Mouse (Mus musculus) MEL (cell line): ENCODE measurements around the gene Srsf1. TPM values are rescaled to one million over a fixed set of nuclear protein-coding genes. Genes with fewer than 3 reads are reported as not detected.
"Not testable (repeated sequence)": the region's sequence is repeated elsewhere in the genome, so short reads cannot be mapped to it uniquely, and the experiment has no call there.

Experiments used
- DNase-seq: peaks from one replicate; pipeline ENCODE4 v3.0.0; 2011; ENCODE audit warnings: low read depth, low spot score
- H3K27ac ChIP-seq: 2 replicates; pipeline ENCODE4 v1.5.1; 2012; ENCODE audit warnings: low read depth, mild to moderate bottlenecking, control low read depth, low read length, moderate library complexity; ENCODE audit not compliant: control insufficient read depth
- H3K27me3 ChIP-seq, 2 experiments: fragments of 150-350 bp in 1 of 2; sonication (generic) in 1 of 2; 2 replicates each; pipeline ENCODE4 v1.6.1; 2012; ENCODE audit warnings: low read length in 2 of 2, mild to moderate bottlenecking in 2 of 2, improper control_type of control experiment in 1 of 2, moderate library complexity in 1 of 2; ENCODE audit not compliant: insufficient read depth in 2 of 2, control insufficient read depth in 1 of 2
- H3K36me3 ChIP-seq, 2 experiments: 2 replicates each; pipeline ENCODE4 v1.6.1; 2012 to 2014; ENCODE audit warnings: low read length in 2 of 2, improper control_type of control experiment in 1 of 2, inconsistent platforms in 1 of 2, mild to moderate bottlenecking in 1 of 2; ENCODE audit not compliant: insufficient read depth in 2 of 2, control insufficient read depth in 1 of 2
- H3K4me1 ChIP-seq, 2 experiments: fragments of 150-350 bp in 1 of 2; sonication (generic) in 1 of 2; 2 replicates each; pipeline ENCODE4 v1.6.1; 2012; ENCODE audit warnings: low read length in 2 of 2, improper control_type of control experiment in 1 of 2, mild to moderate bottlenecking in 1 of 2; ENCODE audit not compliant: insufficient read depth in 2 of 2, control insufficient read depth in 1 of 2
- H3K4me3 ChIP-seq, 2 experiments: fragments of 150-350 bp in 1 of 2; sonication (generic) in 1 of 2; 2 replicates each; pipeline ENCODE4 v1.5.1; 2012; ENCODE audit warnings: low read depth in 2 of 2, low read length in 2 of 2, mild to moderate bottlenecking in 2 of 2, moderate library complexity in 2 of 2, control low read depth in 1 of 2, improper control_type of control experiment in 1 of 2; ENCODE audit not compliant: control insufficient read depth in 1 of 2, insufficient read depth in 1 of 2
- H3K79me2 ChIP-seq: 2 replicates; pipeline ENCODE4 v1.6.1; 2012; ENCODE audit warnings: mild to moderate bottlenecking, low read length, moderate library complexity; ENCODE audit not compliant: control insufficient read depth, poor library complexity, insufficient read depth
- H3K9ac ChIP-seq: 2 replicates; pipeline ENCODE4 v1.6.1; 2012; ENCODE audit warnings: low read depth, mild to moderate bottlenecking, control low read depth, low read length, moderate library complexity; ENCODE audit not compliant: control insufficient read depth, poor library complexity, severe bottlenecking
- H3K9me3 ChIP-seq: fragments of 150-350 bp; sonication (generic); replicated peaks from 2 replicates; pipeline ENCODE4 v1.6.1; 2012; ENCODE audit warnings: mild to moderate bottlenecking, low read length, improper control_type of control experiment, moderate library complexity; ENCODE audit not compliant: insufficient read depth
- BHLHE40 ChIP-seq: IDR thresholded peaks from 2 replicates; pipeline ENCODE4 v1.6.1; 2012; ENCODE audit warnings: low read depth, mild to moderate bottlenecking, inconsistent platforms, low read length, improper control_type of control experiment, borderline replicate concordance
- CHD1 ChIP-seq: IDR thresholded peaks from 2 replicates; pipeline ENCODE4 v1.6.1; 2012; ENCODE audit warnings: low read depth, mild to moderate bottlenecking, inconsistent platforms, low read length, improper control_type of control experiment
- CHD2 ChIP-seq: IDR thresholded peaks from 2 replicates; pipeline ENCODE4 v1.6.1; 2011; ENCODE audit warnings: low read length, improper control_type of control experiment
- CTCF ChIP-seq, 3 experiments: IDR thresholded peaks in 2 of 3; conservative IDR thresholded peaks in 1 of 3; 2 replicates each; pipeline ENCODE4 v1.5.1; 2011 to 2012; ENCODE audit warnings: low read length in 3 of 3, low read depth in 2 of 3, mild to moderate bottlenecking in 2 of 3, improper control_type of control experiment in 1 of 3, inconsistent platforms in 1 of 3, mixed read lengths in 1 of 3, moderate library complexity in 1 of 3; ENCODE audit not compliant: control insufficient read depth in 1 of 3, insufficient read depth in 1 of 3, poor library complexity in 1 of 3, severe bottlenecking in 1 of 3
- E2F4 ChIP-seq: IDR thresholded peaks from 2 replicates; pipeline ENCODE4 v1.6.1; 2011; ENCODE audit warnings: low read depth, low read length, improper control_type of control experiment, borderline replicate concordance
- ELF1 ChIP-seq: IDR thresholded peaks from 2 replicates; pipeline ENCODE4 v1.6.1; 2014; ENCODE audit warnings: low read depth, mild to moderate bottlenecking, inconsistent platforms, low read length, improper control_type of control experiment, moderate library complexity
- EP300 ChIP-seq, 2 experiments: IDR thresholded peaks; 2 replicates each; pipeline ENCODE4 v1.6.1; 2011; ENCODE audit warnings: improper control_type of control experiment in 2 of 2, low read length in 2 of 2, low read depth in 1 of 2, mild to moderate bottlenecking in 1 of 2
- ETS1 ChIP-seq: IDR thresholded peaks from 2 replicates; pipeline ENCODE4 v1.6.1; 2012; ENCODE audit warnings: low read depth, mild to moderate bottlenecking, inconsistent platforms, low read length, improper control_type of control experiment, moderate library complexity
- GATA1 ChIP-seq: IDR thresholded peaks from 2 replicates; pipeline ENCODE4 v1.6.1; 2011; ENCODE audit warnings: low read depth, low read length, improper control_type of control experiment
- JUND ChIP-seq: IDR thresholded peaks from 2 replicates; pipeline ENCODE4 v1.6.1; 2011; ENCODE audit warnings: low read depth, mild to moderate bottlenecking, improper control_type of control experiment, low read length
- MAFK ChIP-seq: IDR thresholded peaks from 2 replicates; pipeline ENCODE4 v1.6.1; 2011; ENCODE audit warnings: low read depth, mild to moderate bottlenecking, low read length, improper control_type of control experiment, borderline replicate concordance
- MAX ChIP-seq: IDR thresholded peaks from 2 replicates; pipeline ENCODE4 v1.6.1; 2011; ENCODE audit warnings: low read length, improper control_type of control experiment
- MAZ ChIP-seq: IDR thresholded peaks from 2 replicates; pipeline ENCODE4 v1.6.1; 2012; ENCODE audit warnings: low read depth, mild to moderate bottlenecking, inconsistent platforms, low read length, improper control_type of control experiment
- MEF2A ChIP-seq: IDR thresholded peaks from 2 replicates; pipeline ENCODE4 v1.6.1; 2014; ENCODE audit warnings: low read depth, mild to moderate bottlenecking, inconsistent platforms, low read length, improper control_type of control experiment; ENCODE audit not compliant: poor library complexity, insufficient replicate concordance, severe bottlenecking; ENCODE audit errors: extremely low read depth
- MXI1 ChIP-seq: IDR thresholded peaks from 2 replicates; pipeline ENCODE4 v1.6.1; 2011; ENCODE audit warnings: mild to moderate bottlenecking, low read depth, low read length, improper control_type of control experiment
- MYC ChIP-seq: IDR thresholded peaks from 2 replicates; pipeline ENCODE4 v1.6.1; 2011; ENCODE audit warnings: low read depth, mild to moderate bottlenecking, low read length, improper control_type of control experiment, moderate library complexity
- NELFE ChIP-seq: IDR thresholded peaks from 2 replicates; pipeline ENCODE4 v1.6.1; 2011; ENCODE audit warnings: low read depth, low read length, improper control_type of control experiment
- POLR2A ChIP-seq, 2 experiments: IDR thresholded peaks; 2 replicates each; pipeline ENCODE4 v1.6.1; 2011 to 2012; ENCODE audit warnings: low read length in 2 of 2, mild to moderate bottlenecking in 2 of 2, control low read depth in 1 of 2, improper control_type of control experiment in 1 of 2, low read depth in 1 of 2, moderate library complexity in 1 of 2; ENCODE audit not compliant: control insufficient read depth in 1 of 2, insufficient read depth in 1 of 2, poor library complexity in 1 of 2
- POLR2AphosphoS2 ChIP-seq: IDR thresholded peaks from 2 replicates; pipeline ENCODE4 v1.6.1; 2011; ENCODE audit warnings: low read length, improper control_type of control experiment
- POLR2AphosphoS5 ChIP-seq: IDR thresholded peaks from 2 replicates; pipeline ENCODE4 v1.6.1; 2012; ENCODE audit warnings: low read depth, borderline replicate concordance, mild to moderate bottlenecking, inconsistent platforms, low read length, moderate library complexity, mixed read lengths
- RAD21 ChIP-seq: IDR thresholded peaks from 2 replicates; pipeline ENCODE4 v1.6.1; 2011; ENCODE audit warnings: mild to moderate bottlenecking, low read depth, low read length, improper control_type of control experiment
- RCOR1 ChIP-seq: IDR thresholded peaks from 2 replicates; pipeline ENCODE4 v1.6.1; 2012; ENCODE audit warnings: low read depth, mild to moderate bottlenecking, inconsistent platforms, low read length, improper control_type of control experiment
- SIN3A ChIP-seq: IDR thresholded peaks from 2 replicates; pipeline ENCODE4 v1.6.1; 2012; ENCODE audit warnings: low read length, improper control_type of control experiment, inconsistent platforms
- SMC3 ChIP-seq: IDR thresholded peaks from 2 replicates; pipeline ENCODE4 v1.6.1; 2011; ENCODE audit warnings: low read depth, low read length, improper control_type of control experiment
- TAL1 ChIP-seq: IDR thresholded peaks from 2 replicates; pipeline ENCODE4 v1.6.1; 2012; ENCODE audit warnings: mild to moderate bottlenecking, inconsistent platforms, low read length, moderate library complexity, mixed read lengths
- TBP ChIP-seq: IDR thresholded peaks from 2 replicates; pipeline ENCODE4 v1.8.0; 2011; ENCODE audit warnings: low read depth, low read length, improper control_type of control experiment
- TCF12 ChIP-seq: IDR thresholded peaks from 2 replicates; pipeline ENCODE4 v1.6.1; 2014; ENCODE audit warnings: low read depth, mild to moderate bottlenecking, inconsistent platforms, low read length, improper control_type of control experiment, moderate library complexity
- USF1 ChIP-seq: IDR thresholded peaks from 2 replicates; pipeline ENCODE4 v1.6.1; 2014; ENCODE audit warnings: low read depth, mild to moderate bottlenecking, inconsistent platforms, low read length, improper control_type of control experiment, moderate library complexity
- ZC3H11A ChIP-seq: IDR thresholded peaks from 2 replicates; pipeline ENCODE4 v1.6.1; 2012; ENCODE audit warnings: low read depth, mild to moderate bottlenecking, inconsistent platforms, low read length, improper control_type of control experiment
- ZKSCAN1 ChIP-seq: IDR thresholded peaks from 2 replicates; pipeline ENCODE4 v1.6.1; 2012; ENCODE audit warnings: low read depth, mild to moderate bottlenecking, inconsistent platforms, low read length, improper control_type of control experiment, moderate library complexity
- ZMIZ1 ChIP-seq: IDR thresholded peaks from 2 replicates; pipeline ENCODE4 v1.6.1; 2012; ENCODE audit warnings: low read depth, mild to moderate bottlenecking, inconsistent platforms, low read length, improper control_type of control experiment, moderate library complexity
- ZNF384 ChIP-seq: IDR thresholded peaks from 2 replicates; pipeline ENCODE4 v1.6.1; 2012; ENCODE audit warnings: low read depth, mild to moderate bottlenecking, inconsistent platforms, low read length, improper control_type of control experiment
- polyA plus RNA-seq, 2 experiments: library from polyadenylated mRNA; stranded (reverse) in 1 of 2; unstranded in 1 of 2; fragments of >175 nt in 1 of 2; fragments of >200 nt in 1 of 2; gene quantifications; 2 replicates each; pipeline versions ENCODE4 v1.2.1 to v1.2.4; 2012; ENCODE audit warnings: low replicate concordance in 2 of 2, low read depth in 1 of 2; ENCODE audit not compliant: insufficient read length in 2 of 2, insufficient read depth in 1 of 2, missing spikeins in 1 of 2
- total RNA-seq: library from RNA; depleted of rRNA; stranded (reverse); fragments of 300-350 nt; gene quantifications from 2 replicates; pipeline ENCODE4 v1.2.3, GENCODE M21; 2012

Gene Srsf1
- total and polyA plus RNA-seq, 3 experiments: 421 to 596 (median 431) TPM

DNA sequence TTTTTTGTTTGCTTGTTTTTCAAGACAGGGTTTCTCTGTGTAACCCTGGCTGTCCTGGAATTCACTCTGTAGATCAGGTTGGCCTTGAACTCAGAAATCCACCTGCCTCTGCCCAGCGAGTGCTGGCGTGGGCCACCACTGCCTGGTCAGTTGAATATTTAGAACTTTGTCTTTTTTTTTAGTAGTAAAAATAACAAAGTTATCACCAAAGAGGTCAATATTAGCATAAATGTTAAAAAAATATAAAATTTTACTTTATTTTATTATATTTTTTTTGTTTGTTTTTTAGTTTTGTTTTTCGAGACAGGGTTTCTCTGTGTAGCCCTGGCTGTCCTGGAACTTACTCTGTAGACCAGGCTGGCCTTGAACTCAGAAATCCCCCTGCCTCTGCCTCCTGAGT, 2.0 kb upstream of the Srsf1 start:
- Histone ChIP-seq H3K36me3 (peaks cover 15 to 19% of the 10 kb centered on the region in 2 experiments), H3K27ac (peak overlapping the region; percentile 98), H3K4me3 (peak overlapping the region in 1 of 2 experiments; percentile 63; a peak in 2 of 4 replicates), H3K9ac (peak overlapping the region; percentile 91), H3K79me2 (peaks cover 27% of the 10 kb centered on the region), H3K4me1 (peaks cover 0 to 12% of the 10 kb centered on the region in 2 experiments; a peak in 2 of 4 replicates)
- TF ChIP-seq TBP (peak; percentile 55; the same call in 1 of the 2 replicates), ZNF384 (peak; percentile 75)
- not testable (repeated sequence) for H3K9me3 ChIP-seq, DNase-seq, H3K27me3 ChIP-seq

DNA sequence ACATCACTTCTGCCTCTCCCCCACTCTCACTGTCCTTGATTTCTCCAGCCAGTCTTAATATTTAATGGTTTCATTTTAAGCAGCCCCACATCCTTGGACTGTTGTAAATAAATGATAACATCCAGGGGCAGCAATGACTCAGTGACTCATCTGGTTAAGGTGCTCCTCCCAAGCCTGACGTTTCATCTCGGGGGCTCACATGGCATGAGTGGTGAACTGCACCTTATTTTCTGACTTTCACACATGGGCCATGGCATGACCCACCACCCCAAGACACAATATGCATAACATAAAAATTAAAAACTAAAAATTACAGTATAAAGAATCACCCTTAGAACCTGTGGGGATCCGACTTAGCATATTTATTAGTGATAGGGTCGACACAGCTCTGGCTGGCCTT, 1.3 kb upstream of the Srsf1 start:
- Histone ChIP-seq H3K4me1 (peaks cover 2 to 17% of the 10 kb centered on the region in 2 experiments), H3K79me2 (peaks cover 30% of the 10 kb centered on the region), H3K4me3 (peak overlapping the region; percentile 63 to 71), H3K27ac (peak overlapping the region; percentile 98), H3K36me3 (peaks cover 22 to 25% of the 10 kb centered on the region in 2 experiments), H3K9me3 (no peaks in the 10 kb centered on the region), H3K9ac (peak overlapping the region; percentile 91), H3K27me3 (no peaks in the 10 kb centered on the region)
- DNase-seq: peak; percentile 92
- TF ChIP-seq ZNF384 (no peak), ZKSCAN1 (no peak), ZMIZ1 (no peak), GATA1 (no peak; the same call in 1 of the 2 replicates), SIN3A (peak; percentile 84), MAFK (no peak), RCOR1 (peak; percentile 20; the same call in 1 of the 2 replicates), MYC (peak; percentile 82), POLR2AphosphoS2 (0 out of 2 replicates have a peak, but pooled peaks have one; percentile 50), USF1 (peak; percentile 33; the same call in 1 of the 2 replicates), MAZ (peak; percentile 73), POLR2A (IDR thresholded peaks at IDR 0.05; ENCODE audit: control insufficient read depth in 1 of 2, insufficient read depth in 1 of 2, low read depth in 1 of 2, low read length in 2 of 2, poor library complexity in 1 of 2) (peak in 1 of 2 experiments; percentile 37; a peak in 2 of 4 replicates), CHD2 (no peak), JUND (no peak), NELFE (0 out of 2 replicates have a peak, but pooled peaks have one; percentile 31), CHD1 (no peak), MAX (peak; percentile 85), POLR2AphosphoS5 (no peak), RAD21 (no peak), TCF12 (no peak; the same call in 1 of the 2 replicates), E2F4 (no peak), MEF2A (no peak), BHLHE40 (0 out of 2 replicates have a peak, but pooled peaks have one; percentile 4), TBP (no peak), TAL1 (no peak), ELF1 (no peak), CTCF (IDR thresholded peaks at IDR 0.05 in 2 of 3, conservative IDR thresholded peaks at IDR 0.05 in 1 of 3; ENCODE audit: control insufficient read depth in 1 of 3, insufficient read depth in 1 of 3, low read depth in 2 of 3, low read length in 3 of 3, poor library complexity in 1 of 3, severe bottlenecking in 1 of 3) (no peak), MXI1 (peak; percentile 91), ETS1 (peak; percentile 91), ZC3H11A (no peak), EP300 (IDR thresholded peaks at IDR 0.05; ENCODE audit: low read depth in 1 of 2, low read length in 2 of 2) (peak; percentile 3 to 33; a peak in 2 of 4 replicates), SMC3 (no peak)
